Mouse (Mus musculus) left cerebral cortex, postnatal 10 days (tissue): ENCODE measurements around the gene Pinlyp. TPM values are rescaled to one million over a fixed set of nuclear protein-coding genes. Genes with fewer than 3 reads are reported as not detected.

Experiments used
- DNase-seq, 2 experiments: peaks; one replicate each; pipeline ENCODE4 v3.0.0; 2021 to 2022; ENCODE audit warnings: low spot score in 2 of 2, mixed read lengths in 1 of 2; ENCODE audit errors: extremely low spot score in 1 of 2
- intact Hi-C: fragments of 180-260 bp; cut with DNase I; formaldehyde crosslinking; loops from one replicate; pipeline ENCODE4 v1.15.1; 2025
- total RNA-seq, 2 experiments: library from RNA; stranded (reverse); gene quantifications; 2 replicates each; pipeline ENCODE4 v1.2.3; 2021

Gene Pinlyp
- total RNA-seq = not detected

- DNase-seq = no peak
- intact Hi-C loops = no loop called here
Observed at GRCm38 (mm10) chr7:24546068-24546614, at the start of gene Pinlyp, which contains the start of gene Xrcc1. Pinlyp (minus strand) TSS chr7:24546118. Xrcc1 (plus strand) TSS chr7:24546289.

DNA sequence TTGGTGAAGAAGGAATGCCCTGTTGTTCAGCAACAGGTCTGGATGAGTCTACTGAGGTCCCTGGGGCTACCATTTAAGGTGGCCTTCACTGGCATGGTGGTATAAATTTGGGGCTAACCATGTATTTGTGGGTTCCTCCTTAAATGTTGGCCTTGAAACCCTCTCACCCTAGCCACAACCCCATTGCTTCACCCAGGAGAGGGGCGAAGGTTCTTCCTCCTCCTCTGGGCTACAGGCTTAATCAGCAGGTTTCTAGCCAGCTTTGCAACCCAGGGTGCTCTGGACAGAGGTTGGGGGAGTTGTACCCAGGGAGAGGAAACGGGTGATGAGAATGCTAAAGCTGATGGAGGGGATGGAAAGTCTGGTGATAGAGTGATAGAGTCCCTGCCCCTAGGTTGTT is 49.5 kb upstream of the Pinlyp start:
- intact Hi-C loops = loop anchor here (10.0 kb wide), 1 partner anchor 369 kb away; no protein-coding TSS in a partner anchor
- no peak for DNase-seq

GRCm38 (mm10) chr7:24594309-24594803 is 48.4 kb upstream of the Pinlyp start:
- no peak for DNase-seq
- intact Hi-C loops = loop anchor here (10.0 kb wide), 1 partner anchor 370 kb away; no protein-coding TSS in a partner anchor

DNA sequence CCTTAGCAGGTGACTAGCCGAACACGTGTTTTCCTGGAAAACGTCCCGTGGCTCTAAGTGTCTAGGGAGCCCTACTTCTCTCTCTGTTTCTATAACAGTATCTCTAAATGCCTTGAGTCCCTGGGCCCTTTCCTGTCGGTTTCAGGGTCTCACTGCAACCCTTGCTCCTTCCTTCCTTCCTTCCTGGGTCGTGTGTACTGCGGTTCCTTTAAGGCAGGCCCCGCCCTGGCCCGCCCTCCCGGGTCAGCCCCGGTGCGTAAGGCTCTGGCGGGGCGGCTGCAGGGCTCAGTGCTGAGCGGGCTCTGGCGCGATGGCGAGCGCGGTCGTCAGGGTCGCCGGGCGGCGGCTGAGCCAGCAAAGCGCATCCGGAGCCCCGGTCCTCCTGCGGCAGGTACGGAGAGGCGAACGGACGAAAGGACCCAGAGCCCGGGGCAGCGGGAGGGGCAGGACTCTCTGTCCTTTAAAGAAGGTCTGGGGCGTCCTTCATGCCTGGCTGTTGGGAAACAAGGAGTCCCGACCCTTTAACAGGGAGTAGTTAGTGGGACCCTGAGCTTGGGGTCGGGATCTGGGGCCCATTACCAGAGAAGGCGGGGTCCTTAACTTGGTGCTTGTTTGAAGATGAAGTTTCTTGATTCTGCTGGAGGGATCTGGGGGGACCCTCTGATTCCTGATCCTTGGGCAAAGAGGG is 47.8 kb upstream of the Pinlyp start:
- intact Hi-C loops = loop anchor here (10.0 kb wide), 1 partner anchor 371 kb away; no protein-coding TSS in a partner anchor
- peak in 1 of 2 experiments; percentile 80 for DNase-seq

GRCm38 (mm10) chr7:24592781-24593180 is 46.9 kb upstream of the Pinlyp start:
- intact Hi-C loops = loop anchor here (10.0 kb wide), 1 partner anchor 372 kb away; no protein-coding TSS in a partner anchor
- DNase-seq = no peak

DNA sequence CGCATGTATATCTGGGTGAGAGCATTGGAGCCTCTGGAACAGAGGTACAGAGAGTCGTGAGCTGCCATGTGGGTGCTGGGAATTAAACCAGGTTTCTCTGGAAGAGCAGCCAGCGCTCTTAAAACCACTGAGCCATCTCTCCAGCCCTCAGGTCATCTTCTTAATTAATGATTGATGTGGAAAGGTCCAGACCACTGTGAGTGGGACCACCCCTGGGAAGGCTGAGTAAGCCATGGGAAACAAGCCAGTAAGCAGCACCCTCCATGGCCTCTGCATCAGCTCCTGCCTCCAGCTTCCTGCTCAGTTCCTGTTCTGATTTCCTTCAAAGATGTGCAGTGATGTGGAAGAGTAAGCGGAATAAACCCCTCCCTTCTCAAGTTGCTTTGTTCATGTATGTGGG is 46.2 kb upstream of the Pinlyp start:
- DNase-seq = no peak
- intact Hi-C loops = loop anchor here (10.0 kb wide), 1 partner anchor 373 kb away; no protein-coding TSS in a partner anchor

DNA sequence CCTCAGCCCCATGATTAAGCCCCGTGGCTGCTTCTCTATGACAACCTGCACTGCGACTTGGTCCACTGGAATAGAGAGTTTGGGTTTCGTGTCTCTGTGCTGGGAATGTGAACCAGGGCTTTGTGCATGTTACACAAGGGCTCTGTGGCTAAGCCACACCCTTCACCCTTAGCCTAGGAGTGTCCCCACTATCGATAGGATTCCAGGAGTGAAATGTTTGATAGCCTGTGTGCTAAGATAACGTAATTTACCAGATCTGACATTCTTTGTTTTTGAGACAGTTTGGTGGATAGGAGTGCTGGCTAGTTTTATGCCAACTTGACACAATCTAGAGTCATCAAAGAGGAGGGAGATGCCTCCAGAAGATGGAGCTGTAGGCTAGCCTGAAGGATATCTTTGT is 45.8 kb upstream of the Pinlyp start:
- intact Hi-C loops = loop anchor here (10.0 kb wide), 1 partner anchor 373 kb away; no protein-coding TSS in a partner anchor
- no peak for DNase-seq

DNA sequence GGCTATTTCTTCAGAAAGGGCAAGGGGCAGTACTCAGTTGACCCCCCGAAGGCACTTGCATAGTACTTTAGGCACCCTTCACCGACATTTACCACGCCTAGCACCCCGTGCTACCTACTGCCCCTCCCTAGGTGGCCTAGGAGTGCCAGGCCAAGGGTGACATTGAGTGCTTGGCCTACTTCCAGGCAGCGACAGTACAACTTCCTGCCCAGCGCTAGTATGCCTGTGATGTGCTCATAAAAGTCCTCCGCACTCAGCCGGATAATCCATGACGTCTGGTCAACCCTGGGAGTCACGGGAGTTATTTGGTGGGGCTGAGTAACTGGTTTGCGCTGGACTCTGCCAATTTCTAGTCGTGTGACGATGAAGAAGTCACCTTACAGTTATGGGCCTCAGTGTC is 42.4 kb upstream of the Pinlyp start:
- DNase-seq = no peak
- intact Hi-C loops = no loop called here

DNA sequence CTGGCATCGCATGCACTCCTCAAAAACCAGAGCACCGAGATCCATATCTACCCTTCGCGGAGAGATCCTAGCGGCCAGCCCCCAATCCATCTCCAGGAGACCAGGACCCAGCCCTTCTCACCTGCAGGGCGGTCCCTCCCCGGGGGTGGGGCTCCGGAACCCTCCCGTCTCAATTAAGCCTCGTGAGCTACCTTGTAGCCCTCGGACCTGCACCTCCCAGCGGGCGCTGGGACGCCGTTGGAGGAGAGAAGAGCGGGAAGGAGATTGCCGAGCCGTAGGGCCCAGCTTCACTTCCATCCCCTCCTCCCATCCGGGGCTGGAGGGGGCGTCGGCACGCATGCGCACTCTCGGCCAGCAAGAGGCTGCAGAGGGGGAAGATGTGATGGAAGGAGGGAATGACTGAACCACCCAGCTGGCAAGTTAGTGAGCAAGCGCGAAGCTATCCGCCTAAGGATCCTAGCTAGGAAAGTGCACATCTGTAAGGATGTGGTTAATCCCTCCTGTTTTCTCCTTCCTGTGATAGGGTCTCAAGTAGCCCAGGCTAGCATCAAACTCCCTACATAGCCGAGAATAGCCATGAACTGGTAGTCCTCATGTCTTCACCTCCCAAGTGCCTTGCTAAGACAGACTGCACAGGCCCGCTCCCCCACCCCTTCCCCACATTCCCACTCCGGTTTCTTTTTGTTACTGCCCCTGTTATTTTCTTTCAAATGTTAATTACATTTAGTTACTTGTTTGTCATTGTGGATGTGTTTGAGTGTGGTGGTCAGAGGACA is 41.6 kb upstream of the Pinlyp start, which contains the start of the genes Ethe1 and Zfp575:
TSS of gene Ethe1 (plus strand) at position 214 of the 776 bp plus-strand sequence.
TSS of gene Zfp575 (minus strand) at position 312 of the 776 bp plus-strand sequence.
- intact Hi-C loops = no loop called here
- peak; percentile 74 to 90 for DNase-seq

DNA sequence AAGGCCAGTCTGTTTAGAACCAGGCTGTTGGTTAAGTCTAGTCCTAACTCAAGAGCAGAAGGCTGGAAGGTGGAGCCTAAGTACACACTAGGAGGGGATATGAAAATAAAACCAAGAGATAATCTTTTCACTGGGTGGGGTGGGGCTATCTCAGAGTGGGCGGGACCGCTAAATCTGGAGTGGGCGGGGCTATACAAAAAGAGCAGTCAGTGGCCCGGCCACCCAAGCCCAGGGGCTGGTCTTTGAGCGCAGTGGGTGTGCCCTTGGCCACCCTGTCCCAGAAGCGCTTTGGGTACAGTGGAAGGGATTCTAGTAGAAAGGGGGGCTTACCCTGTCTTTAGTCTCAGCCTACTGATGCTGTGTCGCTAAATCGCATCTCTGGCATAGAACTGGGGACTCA is 40.9 kb upstream of the Pinlyp start:
- no peak for DNase-seq
- intact Hi-C loops = no loop called here

GRCm38 (mm10) chr7:24585995-24586394 is 40.1 kb upstream of the Pinlyp start:
- DNase-seq = peak in 1 of 2 experiments; percentile 51
- intact Hi-C loops = no loop called here

DNA sequence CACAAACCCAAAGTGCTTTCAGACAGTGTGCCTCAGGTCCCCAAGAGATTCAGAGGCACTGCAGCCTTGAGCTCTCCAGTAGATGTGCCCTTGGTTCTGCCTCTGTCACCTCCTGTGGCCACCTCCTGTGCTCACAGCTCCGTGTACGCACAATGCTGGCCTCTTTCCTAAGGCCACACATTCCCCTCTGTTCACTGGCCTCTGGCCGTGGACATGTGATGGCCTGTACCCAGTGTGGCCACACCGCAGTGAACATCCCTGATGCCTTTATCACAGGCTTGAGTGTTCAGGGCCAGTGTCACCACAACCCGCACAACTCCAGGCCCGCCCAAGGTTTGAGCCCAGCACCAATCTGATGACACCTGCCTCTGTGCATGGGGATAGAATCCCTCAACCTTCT is 39.0 kb upstream of the Pinlyp start:
- DNase-seq = no peak
- intact Hi-C loops = no loop called here

DNA sequence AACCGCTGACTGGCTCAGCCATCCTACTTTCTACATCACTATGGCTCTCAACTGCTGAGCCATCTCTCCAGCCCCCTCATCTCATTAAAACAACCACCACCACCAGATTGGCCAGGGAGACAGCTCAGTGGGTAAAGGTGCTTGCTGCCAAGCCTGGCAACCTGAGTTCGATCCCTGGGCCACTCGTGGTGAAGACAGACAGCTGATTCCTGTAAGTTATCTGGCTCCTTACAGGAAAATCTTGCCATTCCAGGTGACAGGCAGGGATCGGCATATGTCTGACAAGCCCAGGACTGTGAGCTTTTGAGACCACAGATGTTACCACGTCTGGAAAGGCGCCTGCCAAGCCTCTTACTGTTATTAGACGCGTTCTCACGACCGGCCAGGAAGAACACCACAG is 31.9 kb upstream of the Pinlyp start:
- intact Hi-C loops = no loop called here
- no peak for DNase-seq

DNA sequence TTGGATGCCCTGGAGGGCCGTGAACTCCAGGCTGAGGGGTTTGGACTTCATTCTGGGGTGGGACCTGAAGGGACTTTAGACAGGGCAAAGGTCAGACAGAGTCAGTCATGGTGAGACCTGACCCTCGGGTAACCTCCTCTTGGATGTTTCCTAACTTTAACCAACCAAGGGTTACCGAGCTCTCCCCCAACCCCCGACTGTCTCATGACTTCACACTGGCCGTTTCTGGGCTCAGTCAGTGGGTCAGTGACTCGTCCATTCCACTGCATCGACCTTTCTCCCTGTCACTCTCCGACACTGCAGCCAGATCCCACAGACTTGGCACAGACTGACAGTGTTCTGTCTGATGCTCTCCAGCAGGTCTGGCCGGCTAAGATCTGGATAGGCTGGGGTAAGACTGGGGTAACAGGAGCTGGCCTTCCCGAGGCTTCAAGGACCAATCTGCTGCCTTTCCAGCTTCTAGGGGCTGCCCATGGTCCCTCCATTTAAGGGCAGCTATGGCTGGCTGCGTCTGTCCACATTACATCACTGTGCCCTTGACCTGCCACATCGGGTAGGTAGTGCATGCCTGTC is 28.4 kb upstream of the Pinlyp start:
- no peak for DNase-seq
- intact Hi-C loops = no loop called here

- intact Hi-C loops = no loop called here
- no peak for DNase-seq
Observed at GRCm38 (mm10) chr7:24572455-24572854, 26.5 kb upstream of the Pinlyp start.

GRCm38 (mm10) chr7:24571071-24571470 is 25.2 kb upstream of the Pinlyp start:
- intact Hi-C loops = no loop called here

DNA sequence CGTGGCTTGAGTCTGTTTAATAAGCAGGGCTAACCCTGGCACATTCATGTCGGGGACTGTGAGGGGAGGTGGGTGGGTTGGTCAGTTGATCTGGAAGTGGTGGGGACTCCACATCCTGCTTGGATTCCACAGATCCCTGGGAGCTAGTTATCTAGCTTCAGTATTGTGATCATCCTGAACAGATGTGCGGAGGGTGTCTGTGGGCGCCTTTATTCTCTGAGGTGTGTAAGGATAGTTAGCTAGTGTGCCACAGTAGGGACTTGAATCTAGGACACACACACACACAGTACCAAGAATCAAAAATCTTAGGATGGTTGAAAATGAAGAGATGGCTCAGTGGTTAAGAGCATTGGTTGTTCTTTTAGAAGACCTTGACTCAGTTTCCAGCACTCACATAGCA is 22.6 kb upstream of the Pinlyp start:
- intact Hi-C loops = no loop called here
- DNase-seq = no peak

More at GRCm38 (mm10) chr7:24571071-24571470, 25.2 kb upstream of the Pinlyp start:
- DNase-seq = no peak

DNA sequence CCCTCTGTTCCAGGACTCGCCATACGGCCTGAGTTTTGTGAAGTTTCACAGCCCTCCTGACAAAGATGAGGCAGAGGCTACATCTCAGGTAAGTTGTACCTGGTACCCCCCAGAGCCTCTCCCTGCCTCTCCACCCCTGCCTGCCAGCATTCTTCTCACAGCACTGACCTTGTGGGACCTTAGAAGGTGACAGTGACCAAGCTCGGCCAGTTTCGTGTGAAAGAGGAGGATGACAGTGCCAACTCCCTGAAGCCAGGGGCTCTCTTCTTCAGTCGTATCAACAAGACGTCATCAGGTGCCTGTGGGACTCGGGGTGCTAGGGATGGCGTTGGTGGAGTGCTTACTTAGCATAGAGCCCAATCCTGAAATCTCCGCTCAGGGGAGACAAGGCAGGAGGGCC is 20.3 kb upstream of the Pinlyp start:
- no peak for DNase-seq
- intact Hi-C loops = no loop called here

- DNase-seq = no peak
- intact Hi-C loops = no loop called here
Observed at GRCm38 (mm10) chr7:24565627-24566026, 19.7 kb upstream of the Pinlyp start.
